ENCODE assay signal across 24 mouse cellular contexts in genomic region chr5:138779655-138780054, GRCm38 (mm10). TPM values are rescaled to one million over a fixed set of nuclear protein-coding genes. Genes with fewer than 3 reads are reported as not detected.
A peak's percentile ranks its signal among the peaks of the same experiment; 100 is the strongest.
DNase-seq lines count a peak whose midpoint lies in the region; ATAC-seq and TF ChIP-seq lines count a peak whose summit lies in the region.
"Had no signal": no experiment of that assay in that cellular context is flagged by ENCODE, and none has a peak within 500 bp of the region (broad histone marks: within the 10 kb centered on the region; RNA-seq: fewer than 3 reads in every experiment).

No protein-coding gene starts in this region.

- H3K36me3 ChIP-seq in forebrain, embryonic 13.5 days (ENCODE audit: poor library complexity, severe bottlenecking) = peaks cover 26% of the 10 kb centered on the region
- H3K36me3 ChIP-seq in forebrain, embryonic 11.5 days (ENCODE audit: control insufficient read depth, insufficient read depth, low read length) = no peaks in the 10 kb centered on the region
- peaks cover 48% of the 10 kb centered on the region for H3K36me3 ChIP-seq in midbrain, embryonic 13.5 days
- peaks cover 27% of the 10 kb centered on the region for H3K36me3 ChIP-seq in midbrain, postnatal 0 days (ENCODE audit: insufficient read depth, low read length)
- H3K36me3 ChIP-seq in hindbrain, embryonic 13.5 days = peaks cover 65% of the 10 kb centered on the region
- H3K36me3 ChIP-seq in neural tube, embryonic 15.5 days = peaks cover 27% of the 10 kb centered on the region; the same call in 1 of the 2 replicates
- H3K36me3 ChIP-seq in thymus, adult 2 months (ENCODE audit: control insufficient read depth, insufficient read depth, low read length) = no peaks in the 10 kb centered on the region

- 78% methylated on average over 3 of the region's 3 CpGs for WGBS in forebrain, embryonic 13.5 days
- WGBS in forebrain, embryonic 11.5 days = 84% methylated on average over 3 of the region's 3 CpGs
- 82% methylated on average over 3 of the region's 3 CpGs for WGBS in midbrain, embryonic 13.5 days
- 69% methylated on average over 3 of the region's 3 CpGs for WGBS in midbrain, postnatal 0 days
- WGBS in hindbrain, embryonic 13.5 days = 71% methylated on average over 3 of the region's 3 CpGs
- 70% methylated on average over 3 of the region's 3 CpGs for WGBS in neural tube, embryonic 15.5 days
- 61% methylated on average over 3 of the region's 3 CpGs for WGBS in thymus, adult 2 months

- H3K4me2 ChIP-seq in forebrain, embryonic 13.5 days = no peak overlapping the region
- H3K4me2 ChIP-seq in forebrain, embryonic 11.5 days (ENCODE audit: low read depth, low read length, severe bottlenecking) = no peak overlapping the region
- H3K4me2 ChIP-seq in midbrain, embryonic 13.5 days (replicated peaks) = no peak overlapping the region
- H3K4me2 ChIP-seq in midbrain, postnatal 0 days (ENCODE audit: low read depth, low read length, poor library complexity, severe bottlenecking) = no peak overlapping the region
- no peak overlapping the region for H3K4me2 ChIP-seq in hindbrain, embryonic 13.5 days
- H3K4me2 ChIP-seq in neural tube, embryonic 15.5 days = no peak overlapping the region
- H3K4me2 ChIP-seq: lung, embryonic 14.5 days had no signal

- H3K27me3 ChIP-seq in forebrain, embryonic 13.5 days = no peaks in the 10 kb centered on the region
- no peaks in the 10 kb centered on the region for H3K27me3 ChIP-seq in forebrain, embryonic 11.5 days (ENCODE audit: control insufficient read depth, insufficient read depth, low read length)
- H3K27me3 ChIP-seq in midbrain, embryonic 13.5 days = no peaks in the 10 kb centered on the region
- H3K27me3 ChIP-seq in midbrain, postnatal 0 days (ENCODE audit: insufficient read depth, low read length) = no peaks in the 10 kb centered on the region
- H3K27me3 ChIP-seq in hindbrain, embryonic 13.5 days = no peaks in the 10 kb centered on the region
- no peaks in the 10 kb centered on the region for H3K27me3 ChIP-seq in neural tube, embryonic 15.5 days (replicated peaks)
- no peaks in the 10 kb centered on the region for H3K27me3 ChIP-seq in thymus, adult 2 months (ENCODE audit: control insufficient read depth, insufficient read depth, low read length)

- H3K4me1 ChIP-seq in forebrain, embryonic 13.5 days = peaks cover 13% of the 10 kb centered on the region
- no peaks in the 10 kb centered on the region for H3K4me1 ChIP-seq in forebrain, embryonic 11.5 days (replicated peaks; ENCODE audit: control insufficient read depth, insufficient read depth, low read length)
- H3K4me1 ChIP-seq in midbrain, embryonic 13.5 days (replicated peaks) = peaks cover 41% of the 10 kb centered on the region
- peaks cover 9% of the 10 kb centered on the region for H3K4me1 ChIP-seq in midbrain, postnatal 0 days (ENCODE audit: insufficient read depth, low read length)
- peaks cover 55% of the 10 kb centered on the region for H3K4me1 ChIP-seq in hindbrain, embryonic 13.5 days (replicated peaks)
- peaks cover 41% of the 10 kb centered on the region for H3K4me1 ChIP-seq in neural tube, embryonic 15.5 days
- H3K4me1 ChIP-seq in thymus, adult 2 months (replicated peaks; ENCODE audit: control insufficient read depth, insufficient read depth, low read length) = no peaks in the 10 kb centered on the region

- H3K27ac ChIP-seq in forebrain, embryonic 13.5 days = peak overlapping the region; percentile 78; the same call in 1 of the 2 replicates
- H3K27ac ChIP-seq in forebrain, embryonic 11.5 days (ENCODE audit: low read depth, low read length) = no peak overlapping the region
- peak overlapping the region; percentile 83; the same call in 1 of the 2 replicates for H3K27ac ChIP-seq in midbrain, embryonic 13.5 days
- H3K27ac ChIP-seq in midbrain, postnatal 0 days (ENCODE audit: low read depth, low read length) = no peak overlapping the region
- H3K27ac ChIP-seq in hindbrain, embryonic 13.5 days = peak overlapping the region; percentile 95
- H3K27ac ChIP-seq in neural tube, embryonic 15.5 days (replicated peaks) = peak overlapping the region; percentile 71; the same call in 1 of the 2 replicates
- no peak overlapping the region for H3K27ac ChIP-seq in thymus, adult 2 months (ENCODE audit: control insufficient read depth, insufficient read depth, low read length)
- H3K27ac ChIP-seq: macrophage had no signal

- H3K4me3 ChIP-seq in forebrain, embryonic 13.5 days = no peak overlapping the region
- H3K4me3 ChIP-seq in forebrain, embryonic 11.5 days (ENCODE audit: low read depth, low read length) = no peak overlapping the region
- no peak overlapping the region for H3K4me3 ChIP-seq in midbrain, embryonic 13.5 days (replicated peaks)
- no peak overlapping the region for H3K4me3 ChIP-seq in midbrain, postnatal 0 days (ENCODE audit: low read depth, low read length)
- no peak overlapping the region for H3K4me3 ChIP-seq in hindbrain, embryonic 13.5 days
- H3K4me3 ChIP-seq in neural tube, embryonic 15.5 days (replicated peaks) = no peak overlapping the region
- no peak overlapping the region for H3K4me3 ChIP-seq in thymus, adult 2 months (ENCODE audit: control insufficient read depth, insufficient read depth, low read length)

- no peak for ATAC-seq in forebrain, embryonic 13.5 days
- ATAC-seq in forebrain, embryonic 11.5 days (replicated peaks; ENCODE audit: low FRiP score) = no peak
- ATAC-seq in midbrain, embryonic 13.5 days = no peak
- ATAC-seq in midbrain, postnatal 0 days (ENCODE audit: low FRiP score) = no peak
- ATAC-seq in hindbrain, embryonic 13.5 days (ENCODE audit: low FRiP score) = no peak
- no peak for ATAC-seq in neural tube, embryonic 15.5 days (ENCODE audit: low FRiP score)
- ATAC-seq: activated CD4-positive, CD25-positive, alpha-beta regulatory T cell, adult 4 months had no signal

- no peak overlapping the region for H3K9ac ChIP-seq in forebrain, embryonic 13.5 days
- no peak overlapping the region for H3K9ac ChIP-seq in forebrain, embryonic 11.5 days (ENCODE audit: low read length)
- H3K9ac ChIP-seq in midbrain, embryonic 13.5 days (replicated peaks) = no peak overlapping the region
- no peak overlapping the region for H3K9ac ChIP-seq in midbrain, postnatal 0 days (replicated peaks; ENCODE audit: low read length, poor library complexity, severe bottlenecking)
- H3K9ac ChIP-seq in hindbrain, embryonic 13.5 days = no peak overlapping the region
- H3K9ac ChIP-seq in neural tube, embryonic 15.5 days (replicated peaks) = no peak overlapping the region
- H3K9ac ChIP-seq: lung, embryonic 14.5 days had no signal

- H3K9me3 ChIP-seq in forebrain, embryonic 13.5 days (replicated peaks) = no peaks in the 10 kb centered on the region
- no peaks in the 10 kb centered on the region for H3K9me3 ChIP-seq in forebrain, embryonic 11.5 days (ENCODE audit: control insufficient read depth, low read length)
- H3K9me3 ChIP-seq in midbrain, embryonic 13.5 days = no peaks in the 10 kb centered on the region
- H3K9me3 ChIP-seq in midbrain, postnatal 0 days (ENCODE audit: low read length) = no peaks in the 10 kb centered on the region
- H3K9me3 ChIP-seq in hindbrain, embryonic 13.5 days = no peaks in the 10 kb centered on the region
- no peaks in the 10 kb centered on the region for H3K9me3 ChIP-seq in neural tube, embryonic 15.5 days (replicated peaks)

- DNase-seq in forebrain, embryonic 11.5 days (ENCODE audit: low spot score) = no peak
- no peak for DNase-seq in midbrain, postnatal 0 days (ENCODE audit: low spot score)
- DNase-seq in thymus, adult 2 months = no peak
- no peak for DNase-seq in adrenal gland, adult 18-20 months (ENCODE audit: low spot score in 2 of 2)
- DNase-seq: B cell, adult 2 months; cerebellum, adult 9-11 months; embryo, embryonic 11 days; gastrocnemius, postnatal 14 days; kidney, adult 18-20 months; kidney, postnatal 4 days; lung, embryonic 14.5 days; spleen, adult 18-20 months; thymus, adult 18-20 months had no signal

- TF ChIP-seq POLR2A in thymus, adult 2 months (IDR thresholded peaks at IDR 0.05; ENCODE audit: control insufficient read depth, extremely low read depth, insufficient read depth, low read length, poor library complexity) = no peak

- TF ChIP-seq CTCF in midbrain, postnatal 0 days (IDR thresholded peaks at IDR 0.05) = no peak
- TF ChIP-seq CTCF in thymus, adult 2 months (IDR thresholded peaks at IDR 0.05; ENCODE audit: borderline replicate concordance, control insufficient read depth, extremely low read depth, insufficient read depth, low read length, poor library complexity) = no peak

RNA-seq across cellular contexts. Expression of gene Fam20c, which starts 25.3 kb away (rescaled TPM):
- 22.6 and 22.8 TPM in 2 replicates for polyA plus RNA-seq in forebrain, embryonic 13.5 days (2015; fragmentation: Nextera tagmentation; extraction: Ambion mirVana)
- 11.2 and 14.4 TPM in 2 replicates for polyA plus RNA-seq in forebrain, embryonic 11.5 days (2014; fragmentation: Nextera tagmentation; extraction: Ambion mirVana)
- 32.9 and 38.0 TPM in 2 replicates for polyA plus RNA-seq in midbrain, embryonic 13.5 days (2015; fragmentation: Nextera tagmentation; extraction: Ambion mirVana)
- total RNA-seq in midbrain, postnatal 0 days (2014; rRNA removed) = 85.7 and 106 TPM in 2 replicates
- polyA plus RNA-seq in midbrain, postnatal 0 days (2015; fragmentation: Nextera tagmentation; extraction: Ambion mirVana) = 51.6 and 52.7 TPM in 2 replicates
- 48.0 and 51.5 TPM in 2 replicates for polyA plus RNA-seq in hindbrain, embryonic 13.5 days (2015; fragmentation: Nextera tagmentation; extraction: Ambion mirVana)
- 43.6 and 57.9 TPM in 2 replicates for polyA plus RNA-seq in neural tube, embryonic 15.5 days (2015; fragmentation: Nextera tagmentation; extraction: Ambion mirVana)
- polyA plus RNA-seq in thymus, adult 2 months (2012; rRNA removed) = 9.8 and 11.0 TPM in 2 replicates
- total RNA-seq in adrenal gland, adult 18-20 months (2021) = 10 to 100 TPM in 1 of 2 experiments, 1 to 10 TPM in 1; 7.9 to 15.8 TPM
- polyA plus RNA-seq: activated CD4-positive, CD25-positive, alpha-beta regulatory T cell, adult 4 months had no signal

RNA-seq across cellular contexts. Expression of gene Gm5294, which starts 40.2 kb away (rescaled TPM):
- polyA plus RNA-seq in forebrain, embryonic 13.5 days (2015; fragmentation: Nextera tagmentation; extraction: Ambion mirVana) = not detected in 2 replicates
- not detected in 2 replicates for polyA plus RNA-seq in forebrain, embryonic 11.5 days (2014; fragmentation: Nextera tagmentation; extraction: Ambion mirVana)
- polyA plus RNA-seq in midbrain, embryonic 13.5 days (2015; fragmentation: Nextera tagmentation; extraction: Ambion mirVana) = not detected in 2 replicates
- not detected in 2 replicates for total RNA-seq in midbrain, postnatal 0 days (2014; rRNA removed)
- 0.25 TPM in 1 of 2 replicates, not detected in the other for polyA plus RNA-seq in midbrain, postnatal 0 days (2015; fragmentation: Nextera tagmentation; extraction: Ambion mirVana)
- 0.73 and 0.97 TPM in 2 replicates for polyA plus RNA-seq in hindbrain, embryonic 13.5 days (2015; fragmentation: Nextera tagmentation; extraction: Ambion mirVana)
- polyA plus RNA-seq in neural tube, embryonic 15.5 days (2015; fragmentation: Nextera tagmentation; extraction: Ambion mirVana) = not detected in 2 replicates
- 0.23 and 0.42 TPM in 2 replicates for polyA plus RNA-seq in thymus, adult 2 months (2012; rRNA removed)
- not detected for total RNA-seq in adrenal gland, adult 18-20 months (2021)
- total RNA-seq: gastrocnemius, postnatal 14 days; heart, adult 8-10 months; layer of hippocampus, postnatal 10 days; left cerebral cortex, postnatal 14 days had no signal
- polyA plus RNA-seq: activated CD4-positive, CD25-positive, alpha-beta regulatory T cell, adult 4 months; limb, embryonic 14.5 days; lung, embryonic 14.5 days; macrophage; stomach, embryonic 14.5 days had no signal

Comparison
In these comparisons a context has a peak if more than half of its experiments do, and no peak if none do; other contexts are left out.
1. H3K27ac ChIP-seq: peak in forebrain, embryonic 13.5 days (single experiment), midbrain, embryonic 13.5 days (single experiment), hindbrain, embryonic 13.5 days (single experiment) and neural tube, embryonic 15.5 days (single experiment); none in forebrain, embryonic 11.5 days (single experiment), midbrain, postnatal 0 days (single experiment) and thymus, adult 2 months (single experiment).